Mouse (Mus musculus) MEL (cell line): ENCODE results near the gene Hdac4. TPM values are rescaled to one million over a fixed set of nuclear protein-coding genes. Genes with fewer than 3 reads are reported as not detected.

Source experiments
- DNase-seq: peaks from one replicate; pipeline ENCODE4 v3.0.0; 2011; ENCODE audit warnings: low read depth, low spot score
- H3K27ac ChIP-seq: 2 replicates; pipeline ENCODE4 v1.5.1; 2012; ENCODE audit warnings: low read depth, mild to moderate bottlenecking, control low read depth, low read length, moderate library complexity; ENCODE audit not compliant: control insufficient read depth
- H3K27me3 ChIP-seq, 2 experiments: fragments of 150-350 bp in 1 of 2; sonication (generic) in 1 of 2; 2 replicates each; pipeline ENCODE4 v1.6.1; 2012; ENCODE audit warnings: low read length in 2 of 2, mild to moderate bottlenecking in 2 of 2, improper control_type of control experiment in 1 of 2, moderate library complexity in 1 of 2; ENCODE audit not compliant: insufficient read depth in 2 of 2, control insufficient read depth in 1 of 2
- H3K36me3 ChIP-seq, 2 experiments: 2 replicates each; pipeline ENCODE4 v1.6.1; 2012 to 2014; ENCODE audit warnings: low read length in 2 of 2, improper control_type of control experiment in 1 of 2, inconsistent platforms in 1 of 2, mild to moderate bottlenecking in 1 of 2; ENCODE audit not compliant: insufficient read depth in 2 of 2, control insufficient read depth in 1 of 2
- H3K4me1 ChIP-seq, 2 experiments: fragments of 150-350 bp in 1 of 2; sonication (generic) in 1 of 2; 2 replicates each; pipeline ENCODE4 v1.6.1; 2012; ENCODE audit warnings: low read length in 2 of 2, improper control_type of control experiment in 1 of 2, mild to moderate bottlenecking in 1 of 2; ENCODE audit not compliant: insufficient read depth in 2 of 2, control insufficient read depth in 1 of 2
- H3K4me3 ChIP-seq, 2 experiments: fragments of 150-350 bp in 1 of 2; sonication (generic) in 1 of 2; 2 replicates each; pipeline ENCODE4 v1.5.1; 2012; ENCODE audit warnings: low read depth in 2 of 2, low read length in 2 of 2, mild to moderate bottlenecking in 2 of 2, moderate library complexity in 2 of 2, control low read depth in 1 of 2, improper control_type of control experiment in 1 of 2; ENCODE audit not compliant: control insufficient read depth in 1 of 2, insufficient read depth in 1 of 2
- H3K79me2 ChIP-seq: 2 replicates; pipeline ENCODE4 v1.6.1; 2012; ENCODE audit warnings: mild to moderate bottlenecking, low read length, moderate library complexity; ENCODE audit not compliant: control insufficient read depth, poor library complexity, insufficient read depth
- H3K9ac ChIP-seq: 2 replicates; pipeline ENCODE4 v1.6.1; 2012; ENCODE audit warnings: low read depth, mild to moderate bottlenecking, control low read depth, low read length, moderate library complexity; ENCODE audit not compliant: control insufficient read depth, poor library complexity, severe bottlenecking
- H3K9me3 ChIP-seq: fragments of 150-350 bp; sonication (generic); replicated peaks from 2 replicates; pipeline ENCODE4 v1.6.1; 2012; ENCODE audit warnings: mild to moderate bottlenecking, low read length, improper control_type of control experiment, moderate library complexity; ENCODE audit not compliant: insufficient read depth
- CTCF ChIP-seq, 3 experiments: IDR thresholded peaks in 2 of 3; conservative IDR thresholded peaks in 1 of 3; 2 replicates each; pipeline ENCODE4 v1.5.1; 2011 to 2012; ENCODE audit warnings: low read length in 3 of 3, low read depth in 2 of 3, mild to moderate bottlenecking in 2 of 3, improper control_type of control experiment in 1 of 3, inconsistent platforms in 1 of 3, mixed read lengths in 1 of 3, moderate library complexity in 1 of 3; ENCODE audit not compliant: control insufficient read depth in 1 of 3, insufficient read depth in 1 of 3, poor library complexity in 1 of 3, severe bottlenecking in 1 of 3
- EP300 ChIP-seq, 2 experiments: IDR thresholded peaks; 2 replicates each; pipeline ENCODE4 v1.6.1; 2011; ENCODE audit warnings: improper control_type of control experiment in 2 of 2, low read length in 2 of 2, low read depth in 1 of 2, mild to moderate bottlenecking in 1 of 2
- ETS1 ChIP-seq: IDR thresholded peaks from 2 replicates; pipeline ENCODE4 v1.6.1; 2012; ENCODE audit warnings: low read depth, mild to moderate bottlenecking, inconsistent platforms, low read length, improper control_type of control experiment, moderate library complexity
- GATA1 ChIP-seq: IDR thresholded peaks from 2 replicates; pipeline ENCODE4 v1.6.1; 2011; ENCODE audit warnings: low read depth, low read length, improper control_type of control experiment
- HCFC1 ChIP-seq: IDR thresholded peaks from 2 replicates; pipeline ENCODE4 v1.6.1; 2012; ENCODE audit warnings: low read depth, mild to moderate bottlenecking, inconsistent platforms, low read length, improper control_type of control experiment, moderate library complexity
- KAT2A ChIP-seq: conservative IDR thresholded peaks from 2 replicates; pipeline ENCODE4 v1.6.1; 2012; ENCODE audit warnings: low read depth, low read length, improper control_type of control experiment, inconsistent platforms
- MAX ChIP-seq: IDR thresholded peaks from 2 replicates; pipeline ENCODE4 v1.6.1; 2011; ENCODE audit warnings: low read length, improper control_type of control experiment
- MEF2A ChIP-seq: IDR thresholded peaks from 2 replicates; pipeline ENCODE4 v1.6.1; 2014; ENCODE audit warnings: low read depth, mild to moderate bottlenecking, inconsistent platforms, low read length, improper control_type of control experiment; ENCODE audit not compliant: poor library complexity, insufficient replicate concordance, severe bottlenecking; ENCODE audit errors: extremely low read depth
- MXI1 ChIP-seq: IDR thresholded peaks from 2 replicates; pipeline ENCODE4 v1.6.1; 2011; ENCODE audit warnings: mild to moderate bottlenecking, low read depth, low read length, improper control_type of control experiment
- NELFE ChIP-seq: IDR thresholded peaks from 2 replicates; pipeline ENCODE4 v1.6.1; 2011; ENCODE audit warnings: low read depth, low read length, improper control_type of control experiment
- NRF1 ChIP-seq: IDR thresholded peaks from 2 replicates; pipeline ENCODE4 v1.6.1; 2014; ENCODE audit warnings: low read depth, mild to moderate bottlenecking, inconsistent platforms, low read length, improper control_type of control experiment, moderate library complexity; ENCODE audit not compliant: poor library complexity, insufficient read depth, severe bottlenecking
- POLR2A ChIP-seq, 2 experiments: IDR thresholded peaks; 2 replicates each; pipeline ENCODE4 v1.6.1; 2011 to 2012; ENCODE audit warnings: low read length in 2 of 2, mild to moderate bottlenecking in 2 of 2, control low read depth in 1 of 2, improper control_type of control experiment in 1 of 2, low read depth in 1 of 2, moderate library complexity in 1 of 2; ENCODE audit not compliant: control insufficient read depth in 1 of 2, insufficient read depth in 1 of 2, poor library complexity in 1 of 2
- POLR2AphosphoS2 ChIP-seq: IDR thresholded peaks from 2 replicates; pipeline ENCODE4 v1.6.1; 2011; ENCODE audit warnings: low read length, improper control_type of control experiment
- SIN3A ChIP-seq: IDR thresholded peaks from 2 replicates; pipeline ENCODE4 v1.6.1; 2012; ENCODE audit warnings: low read length, improper control_type of control experiment, inconsistent platforms
- TCF12 ChIP-seq: IDR thresholded peaks from 2 replicates; pipeline ENCODE4 v1.6.1; 2014; ENCODE audit warnings: low read depth, mild to moderate bottlenecking, inconsistent platforms, low read length, improper control_type of control experiment, moderate library complexity
- UBTF ChIP-seq: IDR thresholded peaks from 2 replicates; pipeline ENCODE4 v1.6.1; 2012; ENCODE audit warnings: low read depth, mild to moderate bottlenecking, inconsistent platforms, low read length, improper control_type of control experiment, moderate library complexity, borderline replicate concordance; ENCODE audit not compliant: insufficient read depth
- USF2 ChIP-seq, 2 experiments: IDR thresholded peaks; 2 replicates each; pipeline ENCODE4 v1.6.1; 2011 to 2012; ENCODE audit warnings: improper control_type of control experiment in 2 of 2, low read length in 2 of 2, borderline replicate concordance in 1 of 2, inconsistent platforms in 1 of 2, low read depth in 1 of 2, mild to moderate bottlenecking in 1 of 2; ENCODE audit not compliant: insufficient read depth in 1 of 2
- ZC3H11A ChIP-seq: IDR thresholded peaks from 2 replicates; pipeline ENCODE4 v1.6.1; 2012; ENCODE audit warnings: low read depth, mild to moderate bottlenecking, inconsistent platforms, low read length, improper control_type of control experiment
- ZKSCAN1 ChIP-seq: IDR thresholded peaks from 2 replicates; pipeline ENCODE4 v1.6.1; 2012; ENCODE audit warnings: low read depth, mild to moderate bottlenecking, inconsistent platforms, low read length, improper control_type of control experiment, moderate library complexity
- ZNF384 ChIP-seq: IDR thresholded peaks from 2 replicates; pipeline ENCODE4 v1.6.1; 2012; ENCODE audit warnings: low read depth, mild to moderate bottlenecking, inconsistent platforms, low read length, improper control_type of control experiment
- polyA plus RNA-seq, 2 experiments: library from polyadenylated mRNA; stranded (reverse) in 1 of 2; unstranded in 1 of 2; fragments of >175 nt in 1 of 2; fragments of >200 nt in 1 of 2; gene quantifications; 2 replicates each; pipeline versions ENCODE4 v1.2.1 to v1.2.4; 2012; ENCODE audit warnings: low replicate concordance in 2 of 2, low read depth in 1 of 2; ENCODE audit not compliant: insufficient read length in 2 of 2, insufficient read depth in 1 of 2, missing spikeins in 1 of 2
- total RNA-seq: library from RNA; depleted of rRNA; stranded (reverse); fragments of 300-350 nt; gene quantifications from 2 replicates; pipeline ENCODE4 v1.2.3, GENCODE M21; 2012

Gene Hdac4
- total and polyA plus RNA-seq, 3 experiments: 11.0 to 19.5 (median 12.3) TPM

DNA sequence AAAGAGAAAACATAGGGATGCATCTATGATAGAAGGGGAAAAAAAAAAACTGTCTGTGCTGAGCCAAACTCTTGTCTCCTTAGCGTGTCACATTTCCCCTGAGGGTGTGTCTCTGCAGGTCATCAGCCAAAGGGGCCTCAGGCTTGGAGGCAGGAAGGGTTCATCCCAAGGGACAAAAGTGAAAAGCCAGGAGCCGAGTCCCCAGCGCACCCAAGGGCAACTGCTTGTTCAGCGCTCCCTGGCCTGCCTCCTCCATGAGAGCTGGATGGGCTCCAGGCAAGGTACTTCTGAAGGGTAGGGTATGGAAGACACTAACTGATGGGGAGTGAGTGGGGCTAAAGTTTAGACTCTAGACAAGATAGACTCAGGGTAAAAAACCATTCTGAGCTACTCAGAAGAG lies 273.8 kb downstream of the Hdac4 start:
- no peaks in the 10 kb centered on the region for H3K4me1 ChIP-seq
- no peaks in the 10 kb centered on the region for H3K9me3 ChIP-seq
- DNase-seq: no peak

GRCm38 (mm10) chr1:91921279-91921678 lies 274.2 kb downstream of the Hdac4 start:
- DNase-seq: no peak

More for the DNA sequence above, 273.8 kb downstream of the Hdac4 start:
- H3K4me3 ChIP-seq: no peak overlapping the region
- no peak overlapping the region for H3K27ac ChIP-seq
- no peak for TF ChIP-seq MAX
- TF ChIP-seq MXI1: no peak
- TF ChIP-seq POLR2A (IDR thresholded peaks at IDR 0.05; ENCODE audit: control insufficient read depth in 1 of 2, insufficient read depth in 1 of 2, low read depth in 1 of 2, low read length in 2 of 2, poor library complexity in 1 of 2): no peak
- no peak for TF ChIP-seq ZNF384
- no peak for TF ChIP-seq HCFC1
- TF ChIP-seq ZKSCAN1: no peak
- no peak for TF ChIP-seq ETS1
- TF ChIP-seq EP300 (IDR thresholded peaks at IDR 0.05; ENCODE audit: low read depth in 1 of 2, low read length in 2 of 2): no peak
- TF ChIP-seq NELFE: no peak
- no peak for TF ChIP-seq USF2 (IDR thresholded peaks at IDR 0.05; ENCODE audit: borderline replicate concordance in 1 of 2, insufficient read depth in 1 of 2, low read depth in 1 of 2, low read length in 2 of 2)
- TF ChIP-seq NRF1: no peak
- no peak for TF ChIP-seq POLR2AphosphoS2
- TF ChIP-seq, all 39 proteins: peak for 0
- H3K9ac ChIP-seq: no peak overlapping the region
- no peaks in the 10 kb centered on the region for H3K27me3 ChIP-seq
- no peaks in the 10 kb centered on the region for H3K79me2 ChIP-seq
- H3K36me3 ChIP-seq: no peaks in the 10 kb centered on the region

More at GRCm38 (mm10) chr1:91921279-91921678, 274.2 kb downstream of the Hdac4 start:
- no peaks in the 10 kb centered on the region for H3K27me3 ChIP-seq
- H3K9ac ChIP-seq: no peak overlapping the region
- H3K36me3 ChIP-seq: no peaks in the 10 kb centered on the region
- H3K79me2 ChIP-seq: no peaks in the 10 kb centered on the region
- H3K27ac ChIP-seq: no peak overlapping the region
- no peaks in the 10 kb centered on the region for H3K9me3 ChIP-seq
- no peaks in the 10 kb centered on the region for H3K4me1 ChIP-seq
- TF ChIP-seq HCFC1 (no peak), ZC3H11A (no peak), TCF12 (no peak), UBTF (no peak), SIN3A (no peak), CTCF (IDR thresholded peaks at IDR 0.05 in 2 of 3, conservative IDR thresholded peaks at IDR 0.05 in 1 of 3; ENCODE audit: control insufficient read depth in 1 of 3, insufficient read depth in 1 of 3, low read depth in 2 of 3, low read length in 3 of 3, poor library complexity in 1 of 3, severe bottlenecking in 1 of 3) (no peak), MEF2A (no peak), KAT2A (no peak), NELFE (no peak), GATA1 (no peak)
- H3K4me3 ChIP-seq: no peak overlapping the region
